Mouse (Mus musculus): ENCODE results near the gene Slc3a2.

DNA sequence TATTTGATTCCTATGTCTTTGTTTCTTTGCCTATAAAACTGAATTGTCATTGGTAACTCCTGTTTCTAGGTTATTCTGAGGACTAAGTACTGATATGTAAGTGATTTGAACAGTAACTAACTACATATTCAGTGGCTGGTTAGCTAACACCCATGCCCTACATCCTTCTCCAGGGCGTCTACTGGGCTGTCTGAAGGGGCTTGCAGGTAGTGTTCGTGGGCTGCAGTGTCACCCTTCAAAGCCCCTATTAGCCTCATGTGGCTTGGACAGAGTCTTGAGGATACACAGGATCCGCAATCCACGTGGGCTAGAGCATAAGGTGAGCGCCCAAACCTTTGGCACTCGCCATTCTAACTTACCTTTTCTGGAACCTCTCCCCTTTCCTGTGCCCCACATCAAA, 16.5 kb upstream of the Slc3a2 start:
- TF ChIP-seq EP300 (IDR thresholded peaks at IDR 0.05; ENCODE audit: low read depth), result no peak
- TF ChIP-seq CTCF (IDR thresholded peaks at IDR 0.05; ENCODE audit: low read depth), result no peak
